Mouse (Mus musculus): ENCODE results near the gene Kat2b. TPM values are rescaled to one million over a fixed set of nuclear protein-coding genes. Genes with fewer than 3 reads are reported as not detected.

Gene Kat2b
- total and polyA plus RNA-seq, 2 experiments = 15.6 to 57.4 TPM

DNA sequence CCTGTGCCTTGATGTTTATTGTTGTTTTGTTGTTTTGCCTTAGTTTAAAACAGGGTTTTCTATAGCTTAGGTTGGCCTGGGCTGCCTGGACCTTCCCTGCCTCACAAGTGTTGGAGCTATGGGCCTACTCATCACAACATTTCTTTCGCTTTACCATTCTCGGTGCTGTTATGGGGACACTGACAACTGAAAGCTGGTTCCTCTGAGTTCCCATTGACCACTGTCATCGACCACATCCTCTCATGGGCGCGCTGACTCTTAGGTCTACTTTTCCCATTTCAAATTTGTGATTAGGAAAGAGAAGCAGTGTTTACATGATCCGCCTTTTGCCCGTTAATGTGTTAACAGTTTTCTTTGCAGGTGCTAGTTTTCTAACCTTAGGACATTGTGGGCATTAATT, 51.7 kb downstream of the Kat2b start:
- peaks cover 10% of the 10 kb centered on the region; the same call in 1 of the 2 replicates for H3K79me2 ChIP-seq (ENCODE audit: control insufficient read depth, insufficient read depth, low read length)
- peaks cover 12% of the 10 kb centered on the region for H3K36me3 ChIP-seq (ENCODE audit: control insufficient read depth, insufficient read depth, low read length)
- peaks cover 11% of the 10 kb centered on the region for H3K4me1 ChIP-seq (ENCODE audit: control insufficient read depth, insufficient read depth, low read length)
- H3K27me3 ChIP-seq (ENCODE audit: control insufficient read depth, insufficient read depth, low read length) = no peaks in the 10 kb centered on the region
- no peak overlapping the region for H3K4me3 ChIP-seq (ENCODE audit: insufficient read depth, low read depth, low read length)
- no peak overlapping the region for H3K9ac ChIP-seq (ENCODE audit: low read depth, low read length)
- TF ChIP-seq CTCF (IDR thresholded peaks at IDR 0.05; ENCODE audit: low read depth, low read length) = no peak
- no peak for TF ChIP-seq POLR2A (IDR thresholded peaks at IDR 0.05; ENCODE audit: extremely low read depth, insufficient read depth, low read length)
- 62% methylated on average over 7 of the region's 7 CpGs for WGBS
- H3K27ac ChIP-seq (replicated peaks; ENCODE audit: insufficient read depth, low read depth, low read length) = 0 out of 2 replicates have a peak overlapping the region, but pooled peaks have one; percentile 2
- peak; percentile 47 for DNase-seq (ENCODE audit: extremely low read depth, low read depth, low spot score)

DNA sequence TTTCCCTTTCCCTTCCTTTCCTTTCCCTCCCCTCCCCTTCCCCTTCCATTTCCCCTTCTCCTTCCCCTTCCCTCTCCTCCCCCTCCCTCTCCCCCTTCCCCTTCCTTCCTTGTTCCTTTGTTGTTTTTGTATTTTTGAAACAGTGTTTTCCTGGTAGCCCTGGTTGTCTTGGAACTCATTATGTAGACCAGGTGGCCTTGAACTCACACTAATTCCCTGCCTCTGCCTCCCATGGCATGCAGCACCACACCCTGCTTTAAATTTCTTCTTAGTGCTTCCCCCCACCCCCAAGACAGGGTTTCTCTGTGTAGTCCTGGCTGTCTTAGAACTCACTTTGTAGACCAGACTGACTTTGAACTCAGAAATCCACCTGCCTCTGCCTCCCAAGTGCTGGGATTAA, 52.7 kb downstream of the Kat2b start:
- Histone ChIP-seq H3K4me3 (ENCODE audit: insufficient read depth, low read depth, low read length) (no peak overlapping the region), H3K27ac (replicated peaks; ENCODE audit: insufficient read depth, low read depth, low read length) (no peak overlapping the region), H3K9ac (ENCODE audit: low read depth, low read length) (no peak overlapping the region), H3K36me3 (ENCODE audit: control insufficient read depth, insufficient read depth, low read length) (peaks cover 6% of the 10 kb centered on the region; the same call in 1 of the 2 replicates), H3K27me3 (ENCODE audit: control insufficient read depth, insufficient read depth, low read length) (no peaks in the 10 kb centered on the region), H3K4me1 (ENCODE audit: control insufficient read depth, insufficient read depth, low read length) (peaks cover 11% of the 10 kb centered on the region), H3K79me2 (ENCODE audit: control insufficient read depth, insufficient read depth, low read length) (peaks cover 10% of the 10 kb centered on the region; the same call in 1 of the 2 replicates)
- no peak for DNase-seq (ENCODE audit: extremely low read depth, low read depth, low spot score)
- TF ChIP-seq POLR2A (IDR thresholded peaks at IDR 0.05; ENCODE audit: extremely low read depth, insufficient read depth, low read length) (no peak), CTCF (IDR thresholded peaks at IDR 0.05; ENCODE audit: low read depth, low read length) (no peak)

DNA sequence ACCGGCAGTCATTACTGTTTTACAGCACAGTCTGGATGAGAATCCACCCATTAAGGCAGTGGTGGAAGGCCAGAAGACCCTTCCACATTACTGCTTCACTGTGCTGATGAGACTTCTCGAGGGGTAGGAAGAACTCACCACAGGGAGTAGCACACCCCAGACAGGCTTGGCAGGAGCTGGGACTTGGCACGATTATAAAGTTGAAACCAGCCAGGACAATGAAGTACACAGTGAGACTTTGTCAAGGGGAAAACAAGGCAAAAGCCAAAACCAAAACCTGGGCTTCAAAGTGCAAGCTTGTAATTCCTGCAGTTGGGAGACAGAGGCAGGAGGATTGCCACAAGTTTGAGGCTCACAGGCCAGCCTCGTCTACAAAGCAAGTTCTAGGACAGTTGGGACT, 54.0 kb downstream of the Kat2b start:
- peak; percentile 87 for DNase-seq (ENCODE audit: extremely low read depth, low read depth, low spot score)

DNA sequence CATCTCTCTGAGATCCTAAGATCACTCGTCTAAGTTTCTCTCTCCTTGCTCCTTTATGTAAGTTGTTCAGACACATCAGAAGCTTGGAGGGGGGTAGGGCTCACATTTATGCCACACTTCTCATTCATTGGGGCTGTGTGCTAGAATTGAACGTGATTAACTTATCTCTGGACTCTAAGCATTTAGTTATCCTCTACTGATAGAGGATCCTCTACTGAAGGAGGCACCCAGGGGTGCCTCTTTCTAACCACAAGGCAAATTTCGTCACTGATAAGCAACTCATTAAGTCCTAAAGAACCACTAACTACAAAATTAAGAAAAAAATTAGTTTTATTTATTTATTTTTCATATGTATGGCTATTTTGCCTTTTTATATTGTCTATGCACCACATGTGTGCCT, 55.5 kb downstream of the Kat2b start:
- WGBS = 86% methylated on average over 3 of the region's 3 CpGs
- Histone ChIP-seq H3K79me2 (ENCODE audit: control insufficient read depth, insufficient read depth, low read length) (peaks cover 10% of the 10 kb centered on the region; the same call in 1 of the 2 replicates), H3K9ac (ENCODE audit: low read depth, low read length) (no peak overlapping the region), H3K4me3 (ENCODE audit: insufficient read depth, low read depth, low read length) (no peak overlapping the region), H3K27me3 (ENCODE audit: control insufficient read depth, insufficient read depth, low read length) (no peaks in the 10 kb centered on the region), H3K4me1 (ENCODE audit: control insufficient read depth, insufficient read depth, low read length) (peaks cover 17% of the 10 kb centered on the region), H3K27ac (replicated peaks; ENCODE audit: insufficient read depth, low read depth, low read length) (no peak overlapping the region), H3K36me3 (ENCODE audit: control insufficient read depth, insufficient read depth, low read length) (peaks cover 7% of the 10 kb centered on the region; the same call in 1 of the 2 replicates)
- TF ChIP-seq CTCF (IDR thresholded peaks at IDR 0.05; ENCODE audit: low read depth, low read length) = no peak
- TF ChIP-seq POLR2A (IDR thresholded peaks at IDR 0.05; ENCODE audit: extremely low read depth, insufficient read depth, low read length) = no peak
- DNase-seq (ENCODE audit: extremely low read depth, low read depth, low spot score) = no peak

More for the DNA sequence above, 54.0 kb downstream of the Kat2b start:
- peaks cover 10% of the 10 kb centered on the region; the same call in 1 of the 2 replicates for H3K79me2 ChIP-seq (ENCODE audit: control insufficient read depth, insufficient read depth, low read length)
- WGBS = 33% methylated on average over 4 of the region's 4 CpGs
- H3K27ac ChIP-seq (replicated peaks; ENCODE audit: insufficient read depth, low read depth, low read length) = peak overlapping the region; percentile 37
- no peak overlapping the region for H3K4me3 ChIP-seq (ENCODE audit: insufficient read depth, low read depth, low read length)
- TF ChIP-seq POLR2A (IDR thresholded peaks at IDR 0.05; ENCODE audit: extremely low read depth, insufficient read depth, low read length) = no peak
- TF ChIP-seq CTCF (IDR thresholded peaks at IDR 0.05; ENCODE audit: low read depth, low read length) = no peak
- H3K9ac ChIP-seq (ENCODE audit: low read depth, low read length) = 0 out of 2 replicates have a peak overlapping the region, but pooled peaks have one; percentile 12
- H3K27me3 ChIP-seq (ENCODE audit: control insufficient read depth, insufficient read depth, low read length) = no peaks in the 10 kb centered on the region
- H3K36me3 ChIP-seq (ENCODE audit: control insufficient read depth, insufficient read depth, low read length) = peaks cover 7% of the 10 kb centered on the region; the same call in 1 of the 2 replicates
- peaks cover 11% of the 10 kb centered on the region for H3K4me1 ChIP-seq (ENCODE audit: control insufficient read depth, insufficient read depth, low read length)

DNA sequence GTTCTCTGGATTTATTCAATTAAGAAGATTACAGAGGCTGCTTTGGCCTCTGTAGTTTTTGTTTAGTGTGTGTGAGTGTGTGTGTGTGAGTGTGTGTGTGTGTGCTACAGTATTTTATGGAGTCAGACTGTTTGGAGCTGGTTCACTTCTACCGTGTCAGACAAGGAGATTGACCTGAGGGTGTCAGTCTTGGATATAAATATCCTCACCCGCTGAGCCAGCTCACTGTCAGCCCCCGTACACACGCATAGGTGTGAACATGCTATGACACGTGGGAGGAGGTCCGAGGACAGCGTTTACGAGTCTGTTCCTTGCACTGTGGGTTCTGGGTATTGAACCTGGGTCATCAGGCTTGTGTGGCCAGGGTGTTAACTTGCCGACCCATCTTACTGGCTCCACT, 57.1 kb downstream of the Kat2b start:
- WGBS = 96% methylated on average over 9 of the region's 9 CpGs
- no peak overlapping the region for H3K4me3 ChIP-seq (ENCODE audit: insufficient read depth, low read depth, low read length)
- no peak for DNase-seq (ENCODE audit: extremely low read depth, low read depth, low spot score)
- peaks cover 10% of the 10 kb centered on the region; the same call in 1 of the 2 replicates for H3K79me2 ChIP-seq (ENCODE audit: control insufficient read depth, insufficient read depth, low read length)
- no peaks in the 10 kb centered on the region for H3K27me3 ChIP-seq (ENCODE audit: control insufficient read depth, insufficient read depth, low read length)
- H3K27ac ChIP-seq (replicated peaks; ENCODE audit: insufficient read depth, low read depth, low read length) = no peak overlapping the region
- no peak overlapping the region for H3K9ac ChIP-seq (ENCODE audit: low read depth, low read length)
- H3K4me1 ChIP-seq (ENCODE audit: control insufficient read depth, insufficient read depth, low read length) = peaks cover 24% of the 10 kb centered on the region
- H3K36me3 ChIP-seq (ENCODE audit: control insufficient read depth, insufficient read depth, low read length) = peaks cover 5% of the 10 kb centered on the region; the same call in 1 of the 2 replicates
- TF ChIP-seq CTCF (IDR thresholded peaks at IDR 0.05; ENCODE audit: low read depth, low read length) = no peak
- TF ChIP-seq POLR2A (IDR thresholded peaks at IDR 0.05; ENCODE audit: extremely low read depth, insufficient read depth, low read length) = no peak

DNA sequence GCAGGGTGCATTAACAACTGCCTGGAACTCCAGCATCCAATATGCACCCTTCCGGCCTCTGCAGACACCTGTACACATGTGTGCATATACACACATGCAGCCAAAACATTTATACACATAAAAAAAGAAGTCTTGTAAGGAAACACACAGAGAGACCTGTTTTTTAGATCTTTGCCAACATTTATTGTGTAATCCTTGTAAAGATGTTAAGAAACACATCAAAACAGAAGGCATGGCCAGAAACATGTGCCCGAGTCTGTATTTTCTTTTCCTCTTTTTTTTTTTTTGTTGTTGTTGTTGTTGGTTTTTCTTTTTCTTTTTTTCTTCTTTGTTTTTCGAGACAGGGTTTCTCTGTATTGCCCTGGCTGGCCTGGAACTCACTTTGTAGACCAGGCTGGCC, 59.5 kb downstream of the Kat2b start:
- no peak for TF ChIP-seq POLR2A (IDR thresholded peaks at IDR 0.05; ENCODE audit: extremely low read depth, insufficient read depth, low read length)
- no peak for TF ChIP-seq CTCF (IDR thresholded peaks at IDR 0.05; ENCODE audit: low read depth, low read length)
- Histone ChIP-seq H3K27me3 (ENCODE audit: control insufficient read depth, insufficient read depth, low read length) (no peaks in the 10 kb centered on the region), H3K4me3 (ENCODE audit: insufficient read depth, low read depth, low read length) (no peak overlapping the region), H3K79me2 (ENCODE audit: control insufficient read depth, insufficient read depth, low read length) (peaks cover 9% of the 10 kb centered on the region; the same call in 1 of the 2 replicates), H3K9ac (ENCODE audit: low read depth, low read length) (no peak overlapping the region), H3K27ac (replicated peaks; ENCODE audit: insufficient read depth, low read depth, low read length) (peak overlapping the region; percentile 77), H3K4me1 (ENCODE audit: control insufficient read depth, insufficient read depth, low read length) (peaks cover 19% of the 10 kb centered on the region), H3K36me3 (ENCODE audit: control insufficient read depth, insufficient read depth, low read length) (peaks cover 12% of the 10 kb centered on the region; the same call in 1 of the 2 replicates)
- 45% methylated on average over 3 of the region's 3 CpGs for WGBS
- DNase-seq (ENCODE audit: extremely low read depth, low read depth, low spot score) = peak; percentile 80
